Mouse (Mus musculus) embryonic fibroblast, embryonic 13.5 days (primary cell): ENCODE data around the gene Gpt2.

ENCODE experiments used
- CTCF ChIP-seq: IDR thresholded peaks from 2 replicates; pipeline ENCODE4 v1.5.1; 2011; ENCODE audit warnings: mild to moderate bottlenecking, control low read depth, low read length, moderate library complexity, borderline replicate concordance; ENCODE audit not compliant: insufficient read depth
- POLR2A ChIP-seq: IDR thresholded peaks from 2 replicates; pipeline ENCODE4 v1.6.1; 2011; ENCODE audit warnings: low read depth, mild to moderate bottlenecking, control low read depth, low read length, moderate library complexity

- TF ChIP-seq POLR2A (no peak), CTCF (no peak)
These were observed 17.5 kb upstream of the Gpt2 start for GRCm38 (mm10) chr8:85474924-85475323.
